In the genomic region with DNA sequence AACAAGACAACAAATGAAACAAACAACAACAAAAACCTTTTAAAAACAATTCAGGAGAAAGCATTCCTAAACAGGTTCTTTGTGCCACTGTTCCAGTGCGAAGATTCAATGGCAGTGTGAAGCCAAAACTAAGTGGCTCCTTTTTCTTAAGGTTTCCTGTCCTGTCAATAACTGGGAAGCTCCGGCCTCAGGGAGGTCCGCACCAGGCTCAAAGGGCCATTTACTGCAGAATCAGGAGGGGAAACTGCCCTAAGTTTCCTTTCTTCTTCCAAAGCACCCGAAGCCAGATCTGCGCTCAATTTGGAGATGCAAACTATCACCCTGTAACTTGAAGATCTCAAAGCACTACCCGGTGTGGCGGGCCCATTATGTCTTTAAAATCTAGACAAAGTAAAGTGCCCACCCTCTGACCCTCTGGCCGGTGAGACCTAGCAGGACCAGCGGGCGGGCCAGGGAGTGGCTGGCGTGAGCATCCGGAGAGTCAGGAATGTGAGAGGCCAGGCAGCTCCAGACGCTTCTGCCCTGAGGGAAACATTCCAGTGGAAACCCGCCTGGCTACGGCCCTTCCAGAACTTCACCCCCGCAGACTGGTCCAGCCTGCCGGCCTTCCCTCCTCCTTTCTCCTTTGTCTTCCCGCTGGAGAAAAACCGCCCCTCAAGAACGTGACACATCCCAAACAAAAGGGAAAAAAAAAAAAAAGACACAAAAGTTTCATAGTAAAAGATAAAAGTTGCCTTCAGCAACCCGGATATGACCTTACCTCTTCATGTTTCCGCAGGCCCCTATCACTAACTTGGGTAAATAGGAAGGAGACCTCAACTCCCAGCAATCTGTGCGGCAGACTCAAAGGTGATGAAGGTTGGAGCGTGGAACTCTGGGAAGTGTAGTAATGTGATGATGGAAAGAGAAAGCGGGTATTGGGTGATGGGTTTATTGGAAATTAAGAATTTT, we compare ENCODE assay signal across 8 mouse cellular contexts. TPM values are rescaled to one million over a fixed set of nuclear protein-coding genes. Genes with fewer than 3 reads are reported as not detected.
DNase-seq lines count a peak whose midpoint lies in the region; ATAC-seq and TF ChIP-seq lines count a peak whose summit lies in the region.

A gene (minus strand): TSS at position 856 of the 951 bp plus-strand sequence.

- no peak for TF ChIP-seq CTCF in heart, postnatal 0 days (IDR thresholded peaks at IDR 0.05; ENCODE audit: low read depth)

- peak; percentile 25 to 38 for DNase-seq in CD8-positive naive resting alpha-beta T cell, adult 2 months (ENCODE audit: low read depth in 2 of 2, low spot score in 2 of 2)
- peak; percentile 70 for DNase-seq in brain, embryonic 18.5 days (ENCODE audit: low read depth, low spot score)
- DNase-seq in fibroblast of lung, adult 2 months (ENCODE audit: low read depth) = peak; percentile 40
- peak; percentile 36 for DNase-seq in heart, postnatal 0 days (ENCODE audit: low spot score)
- peak; percentile 43 to 64 for DNase-seq in kidney, postnatal 4 days
- peak; percentile 86 for DNase-seq in telencephalon, adult 2 months (ENCODE audit: low read depth, low spot score)

- peak; percentile 80 for ATAC-seq in heart, postnatal 0 days (ENCODE audit: insufficient read depth, low read depth)
- peak; percentile 71 for ATAC-seq in liver, embryonic 15.5 days (ENCODE audit: insufficient read depth)
- peak; percentile 91 for ATAC-seq in neural tube, embryonic 12.5 days (ENCODE audit: low FRiP score, low read depth)

- no peaks in the 10 kb centered on the region for H3K27me3 ChIP-seq in heart, postnatal 0 days (ENCODE audit: control insufficient read depth, insufficient read depth, low read length)
- H3K27me3 ChIP-seq in liver, embryonic 15.5 days = no peaks in the 10 kb centered on the region
- H3K27me3 ChIP-seq in neural tube, embryonic 12.5 days (replicated peaks) = no peaks in the 10 kb centered on the region

- no peaks in the 10 kb centered on the region for H3K9me3 ChIP-seq in heart, postnatal 0 days (replicated peaks; ENCODE audit: control insufficient read depth, low read length)
- H3K9me3 ChIP-seq in liver, embryonic 15.5 days (replicated peaks) = no peaks in the 10 kb centered on the region
- H3K9me3 ChIP-seq in neural tube, embryonic 12.5 days = no peaks in the 10 kb centered on the region

- peak within 1 kb of the TSS; percentile 60 for H3K4me3 ChIP-seq in heart, postnatal 0 days (ENCODE audit: low read depth, low read length)
- peak within 1 kb of the TSS; percentile 65 for H3K4me3 ChIP-seq in liver, embryonic 15.5 days (replicated peaks)
- H3K4me3 ChIP-seq in neural tube, embryonic 12.5 days = peak within 1 kb of the TSS; percentile 44

- WGBS in heart, postnatal 0 days = 15% methylated on average over 25 of the region's 25 CpGs
- 12% methylated on average over 25 of the region's 25 CpGs for WGBS in liver, embryonic 15.5 days (ENCODE audit: insufficient replicate concordance)
- WGBS in neural tube, embryonic 12.5 days = 14% methylated on average over 25 of the region's 25 CpGs

- H3K27ac ChIP-seq in heart, postnatal 0 days (ENCODE audit: low read depth) = peak within 1 kb of the TSS; percentile 80
- no peak within 1 kb of the TSS; the same call in 1 of the 2 replicates for H3K27ac ChIP-seq in liver, embryonic 15.5 days (replicated peaks)
- H3K27ac ChIP-seq in neural tube, embryonic 12.5 days = no peak within 1 kb of the TSS

- H3K4me2 ChIP-seq in heart, postnatal 0 days (ENCODE audit: low read depth, low read length) = peak within 1 kb of the TSS; percentile 62
- peak within 1 kb of the TSS; percentile 60 for H3K4me2 ChIP-seq in liver, embryonic 15.5 days
- H3K4me2 ChIP-seq in neural tube, embryonic 12.5 days (replicated peaks) = peak within 1 kb of the TSS; percentile 54

- peaks cover 13% of the 10 kb centered on the region for H3K36me3 ChIP-seq in heart, postnatal 0 days (replicated peaks; ENCODE audit: control insufficient read depth, insufficient read depth, low read length)
- peaks cover 10% of the 10 kb centered on the region; the same call in 1 of the 2 replicates for H3K36me3 ChIP-seq in liver, embryonic 15.5 days (replicated peaks)
- H3K36me3 ChIP-seq in neural tube, embryonic 12.5 days = peaks cover 3% of the 10 kb centered on the region; the same call in 1 of the 2 replicates

- no peaks in the 10 kb centered on the region for H3K4me1 ChIP-seq in heart, postnatal 0 days (ENCODE audit: control insufficient read depth, insufficient read depth)
- no peaks in the 10 kb centered on the region for H3K4me1 ChIP-seq in liver, embryonic 15.5 days (replicated peaks)
- no peaks in the 10 kb centered on the region for H3K4me1 ChIP-seq in neural tube, embryonic 12.5 days

- H3K9ac ChIP-seq in heart, postnatal 0 days (replicated peaks; ENCODE audit: low read depth, low read length) = peak within 1 kb of the TSS; percentile 66
- peak within 1 kb of the TSS; percentile 50 for H3K9ac ChIP-seq in liver, embryonic 15.5 days
- peak within 1 kb of the TSS; percentile 59 for H3K9ac ChIP-seq in neural tube, embryonic 12.5 days

- no peak for TF ChIP-seq EP300 in heart, postnatal 0 days (IDR thresholded peaks at IDR 0.05; ENCODE audit: low read depth)

RNA-seq across cellular contexts. Expression of the gene that starts here (rescaled TPM):
- 3.6 TPM in 2 replicates for total RNA-seq in heart, postnatal 0 days (2014; rRNA removed; ENCODE audit: low replicate concordance)
- polyA plus RNA-seq in heart, postnatal 0 days (2015; fragmentation: Nextera tagmentation; extraction: Ambion mirVana) = 2.8 and 3.2 TPM in 2 replicates
- polyA plus RNA-seq in liver, embryonic 15.5 days (2015; fragmentation: Nextera tagmentation; extraction: Ambion mirVana) = 1.2 TPM in 2 replicates
- 6.8 and 7.4 TPM in 2 replicates for polyA plus RNA-seq in neural tube, embryonic 12.5 days (2016; fragmentation: Nextera tagmentation; extraction: Ambion mirVana)

Comparison
In these comparisons a context has a peak if more than half of its experiments do, and no peak if none do; other contexts are left out.
1. DNase-seq: peak in every context shown above with its lines; median percentile 86 in telencephalon, adult 2 months; 70 in brain, embryonic 18.5 days; 54 in kidney, postnatal 4 days; 40 in fibroblast of lung, adult 2 months; 36 in heart, postnatal 0 days; 32 in CD8-positive naive resting alpha-beta T cell, adult 2 months.